Mouse (Mus musculus) testis, adult 2 months (tissue): ENCODE measurements around the gene St6galnac3. TPM values are rescaled to one million over a fixed set of nuclear protein-coding genes. Genes with fewer than 3 reads are reported as not detected.
A peak's percentile ranks its signal among the peaks of the same experiment; 100 is the strongest.

Source experiments
- H3K27ac ChIP-seq: fragments of 200-500 bp; 2 replicates; pipeline ENCODE4 v1.5.1; 2012; ENCODE audit warnings: low read depth, low read length; ENCODE audit not compliant: control insufficient read depth, insufficient read depth
- H3K27me3 ChIP-seq: fragments of 200-500 bp; 2 replicates; pipeline ENCODE4 v1.6.1; 2012; ENCODE audit warnings: mild to moderate bottlenecking, low read length, moderate library complexity; ENCODE audit not compliant: control insufficient read depth, insufficient read depth
- H3K36me3 ChIP-seq: fragments of 200-500 bp; 2 replicates; pipeline ENCODE4 v1.6.1; 2012; ENCODE audit warnings: mild to moderate bottlenecking, low read length; ENCODE audit not compliant: control insufficient read depth, insufficient read depth
- H3K4me1 ChIP-seq: fragments of 200-500 bp; 2 replicates; pipeline ENCODE4 v1.6.1; 2012; ENCODE audit warnings: low read length; ENCODE audit not compliant: control insufficient read depth, insufficient read depth
- H3K4me3 ChIP-seq: fragments of 200-500 bp; 2 replicates; pipeline ENCODE4 v1.5.1; 2012; ENCODE audit warnings: low read depth, mild to moderate bottlenecking, low read length, moderate library complexity, mixed read lengths; ENCODE audit not compliant: control insufficient read depth
- CTCF ChIP-seq: fragments of 200-500 bp; IDR thresholded peaks from 2 replicates; pipeline ENCODE4 v1.5.1; 2012; ENCODE audit warnings: low read depth, mild to moderate bottlenecking, inconsistent platforms, low read length, moderate library complexity; ENCODE audit not compliant: control insufficient read depth, insufficient read depth, insufficient replicate concordance
- POLR2A ChIP-seq: fragments of 200-500 bp; IDR thresholded peaks from 2 replicates; pipeline ENCODE4 v1.6.1; 2012; ENCODE audit warnings: low read depth, mild to moderate bottlenecking, inconsistent platforms, low read length, moderate library complexity; ENCODE audit not compliant: control insufficient read depth
- polyA plus RNA-seq: library from polyadenylated mRNA; depleted of rRNA; stranded (reverse); fragments of >200 nt; gene quantifications from 2 replicates; pipeline ENCODE4 v1.2.3, GENCODE M21; 2012

The St6galnac3 gene
- polyA plus RNA-seq, 1 experiment, result 2.2 TPM

- Histone ChIP-seq H3K4me3 (no peak overlapping the region), H3K4me1 (peaks cover 5% of the 10 kb centered on the region), H3K27ac (no peak overlapping the region), H3K36me3 (no peaks in the 10 kb centered on the region), H3K27me3 (no peaks in the 10 kb centered on the region)
- TF ChIP-seq CTCF (no peak), POLR2A (no peak)
These were observed 341.3 kb downstream of the St6galnac3 start for GRCm38 (mm10) chr3:153383656-153384055.

DNA sequence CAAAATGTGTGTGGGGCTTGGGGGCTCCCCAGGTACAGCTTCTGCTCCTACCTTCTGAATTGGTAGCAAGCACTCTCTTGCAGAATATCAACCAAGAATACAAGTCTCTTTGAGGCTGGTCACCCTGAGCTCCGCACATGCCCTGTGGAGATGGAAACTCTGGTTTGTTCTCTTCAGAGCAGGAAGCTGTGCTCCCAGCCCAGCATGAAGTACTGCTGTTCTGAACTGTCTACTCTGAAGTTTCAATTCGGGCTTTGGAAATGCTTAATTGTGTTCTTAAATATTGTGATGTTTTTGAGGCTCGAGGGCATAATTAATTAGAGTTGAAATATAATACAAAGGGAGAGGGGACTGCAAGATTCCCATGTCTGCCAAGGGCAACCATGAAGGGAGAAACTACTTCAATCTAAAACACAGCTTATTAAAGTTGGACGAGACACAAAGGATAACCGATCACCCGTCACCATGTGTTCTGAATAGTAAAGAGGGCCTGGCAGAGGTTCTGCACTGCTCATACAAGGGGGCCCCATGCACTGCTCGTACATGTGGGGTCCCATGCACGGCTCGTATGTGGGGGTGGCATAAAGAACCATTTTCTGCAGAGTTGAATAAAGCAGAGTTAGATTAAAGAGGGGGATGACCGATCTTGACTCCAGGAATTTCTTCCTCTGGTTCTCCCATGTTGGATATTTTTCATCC lies 359.8 kb downstream of the St6galnac3 start:
- Histone ChIP-seq H3K36me3 (no peaks in the 10 kb centered on the region), H3K27ac (no peak overlapping the region), H3K4me1 (no peaks in the 10 kb centered on the region), H3K4me3 (no peak overlapping the region), H3K27me3 (no peaks in the 10 kb centered on the region)
- TF ChIP-seq POLR2A, result no peak
- no peak for TF ChIP-seq CTCF

- no peak overlapping the region for H3K4me3 ChIP-seq
- H3K36me3 ChIP-seq, result no peaks in the 10 kb centered on the region
- H3K27me3 ChIP-seq, result no peaks in the 10 kb centered on the region
- TF ChIP-seq POLR2A (no peak), CTCF (no peak)
- H3K4me1 ChIP-seq, result no peaks in the 10 kb centered on the region
- H3K27ac ChIP-seq, result no peak overlapping the region
These were observed 360.6 kb downstream of the St6galnac3 start for GRCm38 (mm10) chr3:153364366-153364765.

DNA sequence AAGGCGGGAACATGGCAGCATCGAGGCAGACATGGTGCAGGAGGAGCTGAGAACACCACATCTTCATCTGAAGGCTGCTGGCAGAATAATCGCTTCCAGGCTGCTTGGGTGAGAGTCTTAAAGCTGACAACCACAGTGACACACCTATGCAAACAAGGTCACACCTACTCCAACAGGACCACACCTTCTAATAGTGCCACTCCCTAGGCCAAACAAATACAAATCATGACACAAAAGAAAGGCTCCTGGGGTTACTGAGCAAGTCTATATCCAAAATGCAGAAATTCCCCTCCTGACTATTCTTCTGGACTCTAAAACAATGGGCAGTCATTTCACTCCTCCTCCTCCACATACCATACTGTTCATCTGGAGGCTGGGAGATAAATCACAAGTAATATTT lies 365.0 kb downstream of the St6galnac3 start:
- Histone ChIP-seq H3K4me1 (no peaks in the 10 kb centered on the region), H3K27ac (no peak overlapping the region), H3K36me3 (no peaks in the 10 kb centered on the region), H3K4me3 (no peak overlapping the region), H3K27me3 (no peaks in the 10 kb centered on the region)
- no peak for TF ChIP-seq POLR2A
- TF ChIP-seq CTCF, result no peak

GRCm38 (mm10) chr3:153356071-153356470 lies 368.9 kb downstream of the St6galnac3 start:
- no peaks in the 10 kb centered on the region for H3K27me3 ChIP-seq
- TF ChIP-seq CTCF, result no peak
- no peak overlapping the region for H3K27ac ChIP-seq
- H3K4me1 ChIP-seq, result no peaks in the 10 kb centered on the region
- H3K36me3 ChIP-seq, result no peaks in the 10 kb centered on the region
- H3K4me3 ChIP-seq, result peak overlapping the region; percentile 45; the same call in 1 of the 2 replicates

- Histone ChIP-seq H3K36me3 (no peaks in the 10 kb centered on the region), H3K4me1 (peaks cover under 1% of the 10 kb centered on the region), H3K27me3 (no peaks in the 10 kb centered on the region), H3K27ac (no peak overlapping the region), H3K4me3 (no peak overlapping the region)
- TF ChIP-seq POLR2A (no peak), CTCF (no peak)
These were observed 370.0 kb downstream of the St6galnac3 start for GRCm38 (mm10) chr3:153354988-153355297.

GRCm38 (mm10) chr3:153354186-153354987 lies 370.6 kb downstream of the St6galnac3 start:
- TF ChIP-seq POLR2A, result no peak
- TF ChIP-seq CTCF, result no peak
- H3K27me3 ChIP-seq, result no peaks in the 10 kb centered on the region
- H3K4me1 ChIP-seq, result peaks cover 2% of the 10 kb centered on the region

More at GRCm38 (mm10) chr3:153354186-153354987, 370.6 kb downstream of the St6galnac3 start:
- Histone ChIP-seq H3K4me3 (no peak overlapping the region), H3K27ac (no peak overlapping the region), H3K36me3 (no peaks in the 10 kb centered on the region)
